Mouse (Mus musculus): Measurements from ENCODE around the gene Vmn1r76. TPM values are rescaled to one million over a fixed set of nuclear protein-coding genes. Genes with fewer than 3 reads are reported as not detected.

Gene Vmn1r76
- polyA plus RNA-seq (2012; rRNA removed): not detected in 2 replicates

GRCm38 (mm10) chr7:11938113-11938512, at the start of gene Vmn1r76:
Gene Vmn1r76, minus strand, starts transcription at chr7:11938213.
- DNase-seq (ENCODE audit: low read depth): no peak
- TF ChIP-seq POLR2A (IDR thresholded peaks at IDR 0.05; ENCODE audit: borderline replicate concordance, extremely low read depth, insufficient read depth, insufficient read length, poor library complexity, severe bottlenecking) (no peak), CTCF (IDR thresholded peaks at IDR 0.05; ENCODE audit: borderline replicate concordance, extremely low read depth, insufficient read depth, insufficient read length) (no peak)

DNA sequence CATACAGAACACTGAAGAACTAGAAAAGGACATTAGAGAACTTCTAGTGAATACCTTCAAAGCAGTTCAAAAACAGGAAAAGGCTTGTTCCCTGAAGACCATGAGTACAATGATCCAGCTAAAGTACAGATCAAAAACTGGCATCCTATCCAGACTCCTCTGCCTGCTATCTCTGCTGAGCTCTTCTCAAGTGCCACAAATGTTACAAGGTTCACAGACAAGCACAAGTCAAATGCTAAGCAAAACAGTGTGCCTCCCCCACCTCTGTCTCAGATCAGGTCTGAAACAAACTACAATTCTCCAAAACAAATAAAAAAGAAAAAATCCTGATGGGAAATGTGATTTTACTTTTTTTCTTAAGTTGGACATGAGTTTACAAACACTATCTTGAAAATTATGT, 34.6 kb upstream of the Vmn1r76 start:
- no peak for TF ChIP-seq CTCF (IDR thresholded peaks at IDR 0.05; ENCODE audit: borderline replicate concordance, extremely low read depth, insufficient read depth, insufficient read length)
- no peak for TF ChIP-seq POLR2A (IDR thresholded peaks at IDR 0.05; ENCODE audit: borderline replicate concordance, extremely low read depth, insufficient read depth, insufficient read length, poor library complexity, severe bottlenecking)
- DNase-seq (ENCODE audit: low read depth): no peak

GRCm38 (mm10) chr7:11947991-11948390, 10.0 kb upstream of the Vmn1r76 start:
- TF ChIP-seq CTCF (IDR thresholded peaks at IDR 0.05; ENCODE audit: borderline replicate concordance, extremely low read depth, insufficient read depth, insufficient read length) (no peak), POLR2A (IDR thresholded peaks at IDR 0.05; ENCODE audit: borderline replicate concordance, extremely low read depth, insufficient read depth, insufficient read length, poor library complexity, severe bottlenecking) (no peak)
- DNase-seq (ENCODE audit: low read depth): no peak

GRCm38 (mm10) chr7:11874330-11874729, 63.7 kb downstream of the Vmn1r76 start, which contains the start of gene Vmn1r75:
Gene Vmn1r75, plus strand, starts transcription at chr7:11874630.
- no peak for TF ChIP-seq POLR2A (IDR thresholded peaks at IDR 0.05; ENCODE audit: borderline replicate concordance, extremely low read depth, insufficient read depth, insufficient read length, poor library complexity, severe bottlenecking)
- no peak for TF ChIP-seq CTCF (IDR thresholded peaks at IDR 0.05; ENCODE audit: borderline replicate concordance, extremely low read depth, insufficient read depth, insufficient read length)
- no peak for DNase-seq (ENCODE audit: low read depth)

Other genes with a start within 250 kb of the Vmn1r76 start
- gene Vmn1r73, start 207.9 kb downstream of the Vmn1r76 start, polyA plus RNA-seq (2012; rRNA removed): not detected in 2 replicates
- gene Vmn1r74, start 104.2 kb downstream of the Vmn1r76 start, polyA plus RNA-seq (2012; rRNA removed): not detected in 2 replicates
- not detected in 2 replicates for gene Vmn1r75, start 63.6 kb downstream of the Vmn1r76 start, polyA plus RNA-seq (2012; rRNA removed)
- not detected in 2 replicates for gene Vmn1r77, start 98.5 kb upstream of the Vmn1r76 start, polyA plus RNA-seq (2012; rRNA removed)
- not detected in 2 replicates for gene Vmn1r78, start 212.0 kb upstream of the Vmn1r76 start, polyA plus RNA-seq (2012; rRNA removed)
- gene Vmn1r79, start 233.1 kb upstream of the Vmn1r76 start, polyA plus RNA-seq (2012; rRNA removed): not detected in 2 replicates

All from brain, embryonic 14.5 days (tissue).